Mouse (Mus musculus) bone marrow, adult 2 months (tissue): ENCODE measurements around the gene Drosha.

Source experiments
- CTCF ChIP-seq: fragments of 200-500 bp; IDR thresholded peaks from 2 replicates; pipeline ENCODE4 v1.5.1; 2011; ENCODE audit warnings: low read length, control low read depth; ENCODE audit not compliant: control insufficient read depth, insufficient read depth
- POLR2A ChIP-seq: fragments of 200-500 bp; IDR thresholded peaks from 2 replicates; pipeline ENCODE4 v1.6.1; 2011; ENCODE audit warnings: low read depth, mild to moderate bottlenecking, control low read depth, low read length, borderline replicate concordance; ENCODE audit not compliant: control insufficient read depth

GRCm38 (mm10) chr15:12858645-12859044, 34.0 kb downstream of the Drosha start:
- no peak for TF ChIP-seq CTCF
- no peak for TF ChIP-seq POLR2A
